Mouse (Mus musculus) neural tube, embryonic 11.5 days (tissue): ENCODE results near the gene Fcgr1. TPM values are rescaled to one million over a fixed set of nuclear protein-coding genes. Genes with fewer than 3 reads are reported as not detected.

ENCODE experiments used
- ATAC-seq: fragments of 200-750 bp; cut with Nextera tagmentation; 2 replicates; pipeline ENCODE4 v1.8.0; 2017; ENCODE audit warnings: moderate number of reproducible peaks, mild to moderate bottlenecking, moderate TSS enrichment, moderate library complexity; ENCODE audit not compliant: insufficient read depth, low FRiP score, low TSS enrichment
- DNase-seq: peaks from one replicate; pipeline ENCODE4 v3.0.0-alpha.2; 2015; ENCODE audit warnings: low spot score
- H3K27ac ChIP-seq: fragments of 300-500 bp; sonication (generic); 2 replicates; pipeline ENCODE4 v1.5.1; 2014; ENCODE audit warnings: low read depth, mild to moderate bottlenecking, low read length
- H3K27me3 ChIP-seq: fragments of 300-500 bp; sonication (generic); 2 replicates; pipeline ENCODE4 v1.6.1; 2014; ENCODE audit warnings: mild to moderate bottlenecking, low read length, mixed read lengths; ENCODE audit not compliant: control insufficient read depth, insufficient read depth
- H3K36me3 ChIP-seq: fragments of 300-500 bp; sonication (generic); 2 replicates; pipeline ENCODE4 v1.6.1; 2014; ENCODE audit warnings: mild to moderate bottlenecking, low read length, moderate library complexity, mixed read lengths; ENCODE audit not compliant: control insufficient read depth, insufficient read depth
- H3K4me1 ChIP-seq: fragments of 300-500 bp; sonication (generic); 2 replicates; pipeline ENCODE4 v1.6.1; 2014; ENCODE audit warnings: low read length, mixed read lengths; ENCODE audit not compliant: control insufficient read depth, insufficient read depth
- H3K4me2 ChIP-seq: fragments of 300-500 bp; sonication (generic); 2 replicates; pipeline ENCODE4 v1.6.1; 2014; ENCODE audit warnings: low read depth, mild to moderate bottlenecking, moderate library complexity
- H3K4me3 ChIP-seq: fragments of 300-500 bp; sonication (generic); 2 replicates; pipeline ENCODE4 v1.5.1; 2014; ENCODE audit warnings: low read depth, low read length
- H3K9ac ChIP-seq: fragments of 300-500 bp; sonication (generic); 2 replicates; pipeline ENCODE4 v1.6.1; 2014; ENCODE audit warnings: mild to moderate bottlenecking, low read length
- H3K9me3 ChIP-seq: fragments of 300-500 bp; sonication (generic); 2 replicates; pipeline ENCODE4 v1.6.1; 2016; ENCODE audit warnings: low read length; ENCODE audit not compliant: control insufficient read depth
- WGBS: fragments of 180-500 bp; shearing (Covaris S2); extraction: QIAGEN DNeasy Blood & Tissue Kit; methylation state at CpG from one replicate; pipeline ENCODE4 v1.1.7; 2014; 5-methylcytosine and 5-hydroxymethylcytosine counted together
- polyA plus RNA-seq: library from polyadenylated mRNA; unstranded; fragments of >200 nt; fragmentation: Nextera tagmentation; extraction: Ambion mirVana; gene quantifications from 2 replicates; pipeline ENCODE4 v1.2.1, GENCODE M21; 2014

Fcgr1 gene
- polyA plus RNA-seq, 1 experiment from 2014 or later: 2.5 TPM

GRCm38 (mm10) chr3:96312341-96313098 lies 18.8 kb upstream of the Fcgr1 start:
- Histone ChIP-seq H3K27me3 (no peaks in the 10 kb centered on the region), H3K36me3 (no peaks in the 10 kb centered on the region), H3K27ac (no peak overlapping the region), H3K9me3 (no peaks in the 10 kb centered on the region), H3K4me2 (no peak overlapping the region), H3K4me1 (no peaks in the 10 kb centered on the region), H3K4me3 (no peak overlapping the region), H3K9ac (no peak overlapping the region)
- DNase-seq (no peak), ATAC-seq (no peak)
- WGBS: 66% methylated on average over 8 of the region's 8 CpGs

- 66% methylated on average over 3 of the region's 3 CpGs for WGBS
- no peaks in the 10 kb centered on the region for H3K4me1 ChIP-seq
- no peak overlapping the region for H3K4me2 ChIP-seq
- no peak for ATAC-seq
- no peak for DNase-seq
- no peaks in the 10 kb centered on the region for H3K9me3 ChIP-seq
- H3K9ac ChIP-seq: no peak overlapping the region
- H3K36me3 ChIP-seq: no peaks in the 10 kb centered on the region
- H3K27ac ChIP-seq: no peak overlapping the region
- no peak overlapping the region for H3K4me3 ChIP-seq
- H3K27me3 ChIP-seq: no peaks in the 10 kb centered on the region
Measured at GRCm38 (mm10) chr3:96309441-96309840, 15.7 kb upstream of the Fcgr1 start.

GRCm38 (mm10) chr3:96306506-96306905 lies 12.7 kb upstream of the Fcgr1 start:
- Histone ChIP-seq H3K4me3 (no peak overlapping the region), H3K4me2 (no peak overlapping the region), H3K27me3 (no peaks in the 10 kb centered on the region), H3K36me3 (no peaks in the 10 kb centered on the region), H3K27ac (no peak overlapping the region), H3K9me3 (no peaks in the 10 kb centered on the region), H3K4me1 (no peaks in the 10 kb centered on the region), H3K9ac (no peak overlapping the region)
- ATAC-seq (no peak), DNase-seq (no peak)
- 84% methylated on average over 9 of the region's 9 CpGs for WGBS

DNA sequence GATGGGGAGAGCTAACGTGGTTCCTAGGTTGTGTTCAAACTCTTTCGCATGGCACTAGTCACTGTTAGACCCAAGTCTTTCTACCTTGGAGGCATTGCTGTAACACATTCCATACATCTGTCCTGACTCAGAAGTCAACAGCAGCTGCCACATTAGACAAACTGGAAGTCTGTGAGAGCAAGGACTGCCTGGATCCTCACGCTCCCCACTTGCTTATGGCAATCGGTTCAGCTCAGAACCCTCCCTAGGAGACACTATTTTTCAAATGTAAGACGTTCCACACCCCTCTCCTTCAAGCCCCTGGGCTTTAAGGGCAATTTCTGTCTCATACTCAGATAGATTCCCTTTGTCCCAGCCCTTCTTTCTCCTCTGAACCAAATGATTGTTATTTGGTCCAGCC lies 8.3 kb upstream of the Fcgr1 start:
- H3K4me2 ChIP-seq: no peak overlapping the region
- no peaks in the 10 kb centered on the region for H3K9me3 ChIP-seq
- no peaks in the 10 kb centered on the region for H3K4me1 ChIP-seq
- no peak overlapping the region for H3K9ac ChIP-seq
- WGBS: 81% methylated on average over 5 of the region's 5 CpGs
- no peak for DNase-seq
- no peak for ATAC-seq
- no peak overlapping the region for H3K4me3 ChIP-seq
- no peaks in the 10 kb centered on the region for H3K36me3 ChIP-seq
- no peaks in the 10 kb centered on the region for H3K27me3 ChIP-seq
- no peak overlapping the region for H3K27ac ChIP-seq

- Histone ChIP-seq H3K27me3 (no peaks in the 10 kb centered on the region), H3K4me2 (no peak overlapping the region), H3K27ac (no peak overlapping the region), H3K36me3 (no peaks in the 10 kb centered on the region), H3K4me1 (no peaks in the 10 kb centered on the region), H3K9ac (no peak overlapping the region), H3K4me3 (no peak overlapping the region), H3K9me3 (no peaks in the 10 kb centered on the region)
- WGBS: 77% methylated on average over 26 of the region's 26 CpGs
- DNase-seq (no peak), ATAC-seq (no peak)
Measured at GRCm38 (mm10) chr3:96300706-96301529, 7.1 kb upstream of the Fcgr1 start.

DNA sequence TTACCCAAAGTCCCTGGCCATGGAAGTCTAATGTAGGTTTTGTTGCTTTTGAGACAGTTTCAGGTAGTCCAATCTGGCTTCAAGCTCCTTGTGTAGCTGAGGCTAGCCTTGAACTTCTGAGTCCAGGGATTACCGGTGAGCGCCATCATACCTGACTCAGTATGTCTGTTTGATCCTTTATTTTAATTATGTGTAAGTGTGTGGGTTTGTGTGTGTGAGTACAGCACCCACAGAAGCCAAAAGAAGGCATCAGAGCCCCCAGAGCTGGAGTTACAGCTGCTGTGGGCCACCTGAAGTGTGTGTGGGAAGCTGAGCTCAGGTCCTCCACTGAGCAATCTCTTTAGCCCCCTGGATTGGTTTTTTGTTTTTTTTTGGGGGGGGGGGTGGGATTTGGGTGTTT lies 5.8 kb upstream of the Fcgr1 start:
- no peak for DNase-seq
- H3K27ac ChIP-seq: no peak overlapping the region
- H3K4me2 ChIP-seq: no peak overlapping the region
- H3K4me1 ChIP-seq: no peaks in the 10 kb centered on the region
- no peaks in the 10 kb centered on the region for H3K27me3 ChIP-seq
- no peaks in the 10 kb centered on the region for H3K36me3 ChIP-seq
- 95% methylated on average over 2 of the region's 2 CpGs for WGBS
- H3K9me3 ChIP-seq: no peaks in the 10 kb centered on the region
- H3K4me3 ChIP-seq: no peak overlapping the region
- H3K9ac ChIP-seq: no peak overlapping the region
- ATAC-seq: no peak

GRCm38 (mm10) chr3:96298360-96298759 lies 4.6 kb upstream of the Fcgr1 start:
- Histone ChIP-seq H3K27ac (no peak overlapping the region), H3K36me3 (no peaks in the 10 kb centered on the region), H3K9ac (no peak overlapping the region), H3K9me3 (no peaks in the 10 kb centered on the region), H3K27me3 (no peaks in the 10 kb centered on the region), H3K4me1 (no peaks in the 10 kb centered on the region), H3K4me2 (no peak overlapping the region), H3K4me3 (no peak overlapping the region)
- 93% methylated on average over 4 of the region's 4 CpGs for WGBS
- ATAC-seq: no peak
- DNase-seq: no peak

DNA sequence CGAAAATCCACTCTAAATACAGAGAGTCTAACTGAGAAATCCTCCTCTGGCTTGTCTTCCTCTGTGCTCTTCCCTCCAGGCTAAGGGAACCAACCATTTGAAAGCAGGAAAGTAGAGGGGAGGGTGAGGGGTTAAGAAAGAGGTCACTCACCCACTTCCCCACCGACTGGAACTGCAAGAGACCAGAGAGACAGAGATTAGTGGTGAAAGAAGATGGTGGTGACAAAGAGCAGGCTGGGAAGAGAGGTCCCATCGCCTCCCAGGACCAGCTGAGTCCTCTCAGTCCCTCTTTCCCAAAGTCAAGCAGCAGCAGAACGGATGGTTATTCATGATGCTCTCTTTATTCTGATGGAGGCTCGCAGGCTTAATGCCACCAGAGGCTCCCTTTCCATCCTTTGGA lies 401 bp downstream of the Fcgr1 start:
- WGBS: 58% methylated on average over 5 of the region's 5 CpGs
- Histone ChIP-seq H3K9me3 (no peaks in the 10 kb centered on the region), H3K27me3 (no peaks in the 10 kb centered on the region), H3K36me3 (no peaks in the 10 kb centered on the region), H3K4me3 (no peak overlapping the region), H3K4me2 (no peak overlapping the region), H3K4me1 (no peaks in the 10 kb centered on the region), H3K27ac (no peak overlapping the region), H3K9ac (no peak overlapping the region)
- ATAC-seq: no peak
- DNase-seq: no peak

DNA sequence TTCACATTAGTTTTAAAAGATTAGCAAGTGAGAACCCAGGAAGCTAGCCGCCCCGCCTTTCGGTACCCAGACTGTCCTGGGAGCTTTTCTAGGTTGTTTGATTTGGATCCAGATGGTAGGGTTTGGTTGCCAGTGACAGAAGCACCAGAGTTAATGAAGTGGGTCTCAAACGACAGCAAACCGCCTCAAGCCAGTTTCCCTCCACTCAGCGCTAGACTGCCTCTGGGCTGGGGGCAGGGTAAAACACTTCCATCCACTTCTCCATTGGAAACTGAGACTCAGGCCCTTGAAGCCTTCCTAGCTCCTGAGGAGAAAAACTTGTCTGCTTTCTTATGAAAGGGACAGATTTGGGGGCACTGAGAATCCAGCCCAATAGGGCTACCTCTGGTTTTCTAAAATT lies 1.1 kb downstream of the Fcgr1 start:
- Histone ChIP-seq H3K4me1 (no peaks in the 10 kb centered on the region), H3K36me3 (no peaks in the 10 kb centered on the region), H3K4me3 (no peak overlapping the region), H3K9ac (no peak overlapping the region), H3K27ac (no peak overlapping the region), H3K9me3 (no peaks in the 10 kb centered on the region), H3K27me3 (no peaks in the 10 kb centered on the region), H3K4me2 (no peak overlapping the region)
- 74% methylated on average over 6 of the region's 6 CpGs for WGBS
- DNase-seq: no peak
- no peak for ATAC-seq
